Mouse (Mus musculus) midbrain, embryonic 12.5 days (tissue): ENCODE results near the gene Olfr314. TPM values are rescaled to one million over a fixed set of nuclear protein-coding genes. Genes with fewer than 3 reads are reported as not detected.
A peak's percentile ranks its signal among the peaks of the same experiment; 100 is the strongest.
"Not testable (repeated sequence)": the region's sequence is repeated elsewhere in the genome, so short reads cannot be mapped to it uniquely, and the experiment has no call there.

Experiments used
- ATAC-seq: fragments of 200-750 bp; cut with Nextera tagmentation; 2 replicates; pipeline ENCODE4 v1.8.0; 2017; ENCODE audit warnings: low read depth, moderate TSS enrichment, moderate library complexity; ENCODE audit not compliant: low FRiP score
- H3K27ac ChIP-seq: fragments of 300-500 bp; sonication (generic); replicated peaks from 2 replicates; pipeline ENCODE4 v1.5.1; 2016; ENCODE audit warnings: mild to moderate bottlenecking
- H3K27me3 ChIP-seq: fragments of 300-500 bp; sonication (generic); 2 replicates; pipeline ENCODE4 v1.6.1; 2016; ENCODE audit warnings: mild to moderate bottlenecking
- H3K36me3 ChIP-seq: fragments of 300-500 bp; sonication (generic); 2 replicates; pipeline ENCODE4 v1.6.1; 2016
- H3K4me1 ChIP-seq: fragments of 300-500 bp; sonication (generic); 2 replicates; pipeline ENCODE4 v1.6.1; 2016
- H3K4me2 ChIP-seq: fragments of 300-500 bp; sonication (generic); replicated peaks from 2 replicates; pipeline ENCODE4 v1.6.1; 2016; ENCODE audit warnings: mild to moderate bottlenecking, moderate library complexity
- H3K4me3 ChIP-seq: fragments of 300-500 bp; sonication (generic); 2 replicates; pipeline ENCODE4 v1.5.1; 2016; ENCODE audit warnings: mild to moderate bottlenecking
- H3K9ac ChIP-seq: fragments of 300-500 bp; sonication (generic); replicated peaks from 2 replicates; pipeline ENCODE4 v1.6.1; 2016; ENCODE audit warnings: mild to moderate bottlenecking, moderate library complexity
- H3K9me3 ChIP-seq: fragments of 300-500 bp; sonication (generic); 2 replicates; pipeline ENCODE4 v1.6.1; 2016; ENCODE audit warnings: mild to moderate bottlenecking
- WGBS: fragments of 180-500 bp; shearing (Covaris S2); methylation state at CpG from one replicate; pipeline ENCODE4 v1.1.7; 2016; 5-methylcytosine and 5-hydroxymethylcytosine counted together
- polyA plus RNA-seq: library from polyadenylated mRNA; unstranded; fragments of >200 nt; fragmentation: Nextera tagmentation; extraction: Ambion mirVana; gene quantifications from 2 replicates; pipeline ENCODE4 v1.2.1, GENCODE M21; 2016

Gene Olfr314
- polyA plus RNA-seq = not detected in 2 replicates

GRCm38 (mm10) chr11:58782480-58783089, at the start of gene Olfr314:
Olfr314 (plus strand) TSS chr11:58782952.
- H3K9ac ChIP-seq = 0 out of 2 replicates have a peak within 1 kb of the TSS, but pooled peaks have one; percentile 6
- no peaks in the 10 kb centered on the region for H3K36me3 ChIP-seq
- no peak for ATAC-seq
- WGBS = 84% methylated on average over 6 of the region's 6 CpGs
- no peaks in the 10 kb centered on the region for H3K9me3 ChIP-seq
- H3K27me3 ChIP-seq = no peaks in the 10 kb centered on the region
- H3K4me1 ChIP-seq = no peaks in the 10 kb centered on the region
- H3K4me2 ChIP-seq = no peak within 1 kb of the TSS
- H3K4me3 ChIP-seq = no peak within 1 kb of the TSS
- H3K27ac ChIP-seq = no peak within 1 kb of the TSS

- Histone ChIP-seq H3K4me3 (no peak overlapping the region), H3K9ac (no peak overlapping the region), H3K36me3 (no peaks in the 10 kb centered on the region), H3K9me3 (no peaks in the 10 kb centered on the region), H3K27ac (no peak overlapping the region), H3K4me2 (no peak overlapping the region), H3K27me3 (no peaks in the 10 kb centered on the region), H3K4me1 (no peaks in the 10 kb centered on the region)
- ATAC-seq = no peak
- 66% methylated on average over 3 of the region's 3 CpGs for WGBS
These were observed 49.4 kb upstream of the Olfr314 start for GRCm38 (mm10) chr11:58733372-58733771.

GRCm38 (mm10) chr11:58738792-58739262, 43.9 kb upstream of the Olfr314 start, which contains the start of gene Olfr317:
Olfr317 (minus strand) TSS chr11:58739212.
- Histone ChIP-seq H3K4me2 (no peak within 1 kb of the TSS), H3K36me3 (no peaks in the 10 kb centered on the region), H3K27ac (no peak within 1 kb of the TSS), H3K4me1 (no peaks in the 10 kb centered on the region), H3K27me3 (no peaks in the 10 kb centered on the region), H3K9me3 (no peaks in the 10 kb centered on the region), H3K4me3 (no peak within 1 kb of the TSS), H3K9ac (no peak within 1 kb of the TSS)
- 80% methylated on average over 4 of the region's 4 CpGs for WGBS
- ATAC-seq = no peak

- not testable (repeated sequence) for H3K9ac ChIP-seq, ATAC-seq, H3K4me3 ChIP-seq
These were observed 31.7 kb upstream of the Olfr314 start for GRCm38 (mm10) chr11:58751096-58751495.

GRCm38 (mm10) chr11:58752434-58752833, 30.3 kb upstream of the Olfr314 start, which contains the start of gene Olfr316:
Olfr316 (plus strand) TSS chr11:58752734.
- no peaks in the 10 kb centered on the region for H3K4me1 ChIP-seq
- no peaks in the 10 kb centered on the region for H3K36me3 ChIP-seq
- no peak for ATAC-seq
- H3K4me2 ChIP-seq = no peak within 1 kb of the TSS
- H3K27me3 ChIP-seq = no peaks in the 10 kb centered on the region
- 91% methylated on average over 2 of the region's 2 CpGs for WGBS
- no peaks in the 10 kb centered on the region for H3K9me3 ChIP-seq
- H3K27ac ChIP-seq = no peak within 1 kb of the TSS
- H3K4me3 ChIP-seq = no peak within 1 kb of the TSS
- H3K9ac ChIP-seq = no peak within 1 kb of the TSS

More at GRCm38 (mm10) chr11:58751096-58751495, 31.7 kb upstream of the Olfr314 start:
- not testable (repeated sequence) for H3K4me2 ChIP-seq, H3K9me3 ChIP-seq, H3K27ac ChIP-seq, H3K36me3 ChIP-seq, H3K4me1 ChIP-seq, H3K27me3 ChIP-seq
- WGBS = 82% methylated on average over 18 of the region's 18 CpGs

GRCm38 (mm10) chr11:58772888-58773287, 9.9 kb upstream of the Olfr314 start, which contains the start of gene Olfr315:
Olfr315 (plus strand) TSS chr11:58773188.
- H3K4me2 ChIP-seq = no peak within 1 kb of the TSS
- no peak within 1 kb of the TSS for H3K27ac ChIP-seq
- no peaks in the 10 kb centered on the region for H3K27me3 ChIP-seq
- H3K36me3 ChIP-seq = no peaks in the 10 kb centered on the region
- no peak for ATAC-seq
- 0 out of 2 replicates have a peak, but pooled peaks cover 3% of the 10 kb centered on the region for H3K9me3 ChIP-seq
- no peak within 1 kb of the TSS for H3K9ac ChIP-seq
- H3K4me3 ChIP-seq = no peak within 1 kb of the TSS
- H3K4me1 ChIP-seq = no peaks in the 10 kb centered on the region

GRCm38 (mm10) chr11:58784182-58784581, 1.4 kb downstream of the Olfr314 start:
- 82% methylated on average over 2 of the region's 2 CpGs for WGBS
- Histone ChIP-seq H3K4me3 (no peak overlapping the region), H3K4me2 (no peak overlapping the region), H3K27ac (no peak overlapping the region), H3K9ac (no peak overlapping the region), H3K36me3 (no peaks in the 10 kb centered on the region), H3K27me3 (no peaks in the 10 kb centered on the region), H3K4me1 (peaks cover under 1% of the 10 kb centered on the region), H3K9me3 (no peaks in the 10 kb centered on the region)
- ATAC-seq = no peak

GRCm38 (mm10) chr11:58787651-58788050, 4.9 kb downstream of the Olfr314 start:
- Histone ChIP-seq H3K27me3 (no peaks in the 10 kb centered on the region), H3K9me3 (no peaks in the 10 kb centered on the region), H3K9ac (no peak overlapping the region), H3K4me2 (no peak overlapping the region), H3K27ac (no peak overlapping the region), H3K4me1 (peaks cover 5% of the 10 kb centered on the region), H3K36me3 (no peaks in the 10 kb centered on the region), H3K4me3 (no peak overlapping the region)
- 85% methylated on average over 10 of the region's 10 CpGs for WGBS
- ATAC-seq = no peak

GRCm38 (mm10) chr11:58788346-58788745, 5.6 kb downstream of the Olfr314 start:
- H3K27ac ChIP-seq = no peak overlapping the region
- H3K36me3 ChIP-seq = no peaks in the 10 kb centered on the region
- no peak overlapping the region for H3K4me3 ChIP-seq
- H3K9ac ChIP-seq = no peak overlapping the region
- no peak for ATAC-seq
- H3K9me3 ChIP-seq = no peaks in the 10 kb centered on the region
- no peak overlapping the region for H3K4me2 ChIP-seq
- peaks cover 5% of the 10 kb centered on the region for H3K4me1 ChIP-seq
- WGBS = 81% methylated on average over 8 of the region's 8 CpGs
- H3K27me3 ChIP-seq = no peaks in the 10 kb centered on the region

- peaks cover 5% of the 10 kb centered on the region for H3K4me1 ChIP-seq
These were observed 6.8 kb downstream of the Olfr314 start for GRCm38 (mm10) chr11:58789532-58789931.

GRCm38 (mm10) chr11:58790053-58790452, 7.3 kb downstream of the Olfr314 start:
- WGBS = 53% methylated on average over 2 of the region's 2 CpGs

More at GRCm38 (mm10) chr11:58789532-58789931, 6.8 kb downstream of the Olfr314 start:
- no peaks in the 10 kb centered on the region for H3K27me3 ChIP-seq
- H3K27ac ChIP-seq = no peak overlapping the region
- no peak overlapping the region for H3K4me2 ChIP-seq
- H3K9ac ChIP-seq = no peak overlapping the region
- H3K9me3 ChIP-seq = no peaks in the 10 kb centered on the region
- no peak overlapping the region for H3K4me3 ChIP-seq
- no peak for ATAC-seq
- 26% methylated on average over 3 of the region's 3 CpGs for WGBS
- H3K36me3 ChIP-seq = no peaks in the 10 kb centered on the region

GRCm38 (mm10) chr11:58790646-58791045, 7.9 kb downstream of the Olfr314 start:
- Histone ChIP-seq H3K9me3 (no peaks in the 10 kb centered on the region), H3K4me2 (no peak overlapping the region), H3K4me3 (no peak overlapping the region), H3K9ac (no peak overlapping the region), H3K27ac (no peak overlapping the region), H3K4me1 (peaks cover 5% of the 10 kb centered on the region), H3K27me3 (no peaks in the 10 kb centered on the region), H3K36me3 (no peaks in the 10 kb centered on the region)
- no peak for ATAC-seq
- 83% methylated on average over 6 of the region's 6 CpGs for WGBS

More at GRCm38 (mm10) chr11:58790053-58790452, 7.3 kb downstream of the Olfr314 start:
- peaks cover 5% of the 10 kb centered on the region for H3K4me1 ChIP-seq
- H3K9me3 ChIP-seq = no peaks in the 10 kb centered on the region
- H3K4me3 ChIP-seq = no peak overlapping the region
- no peaks in the 10 kb centered on the region for H3K27me3 ChIP-seq
- ATAC-seq = no peak
- H3K9ac ChIP-seq = no peak overlapping the region
- no peak overlapping the region for H3K4me2 ChIP-seq
- no peaks in the 10 kb centered on the region for H3K36me3 ChIP-seq
- H3K27ac ChIP-seq = no peak overlapping the region
